Mouse (Mus musculus) testis, adult 2 months (tissue): ENCODE measurements around the gene Aff4. TPM values are rescaled to one million over a fixed set of nuclear protein-coding genes. Genes with fewer than 3 reads are reported as not detected.

Experiments
- H3K27ac ChIP-seq: fragments of 200-500 bp; 2 replicates; pipeline ENCODE4 v1.5.1; 2012; ENCODE audit warnings: low read depth, low read length; ENCODE audit not compliant: control insufficient read depth, insufficient read depth
- H3K27me3 ChIP-seq: fragments of 200-500 bp; 2 replicates; pipeline ENCODE4 v1.6.1; 2012; ENCODE audit warnings: mild to moderate bottlenecking, low read length, moderate library complexity; ENCODE audit not compliant: control insufficient read depth, insufficient read depth
- H3K36me3 ChIP-seq: fragments of 200-500 bp; 2 replicates; pipeline ENCODE4 v1.6.1; 2012; ENCODE audit warnings: mild to moderate bottlenecking, low read length; ENCODE audit not compliant: control insufficient read depth, insufficient read depth
- H3K4me1 ChIP-seq: fragments of 200-500 bp; 2 replicates; pipeline ENCODE4 v1.6.1; 2012; ENCODE audit warnings: low read length; ENCODE audit not compliant: control insufficient read depth, insufficient read depth
- H3K4me3 ChIP-seq: fragments of 200-500 bp; 2 replicates; pipeline ENCODE4 v1.5.1; 2012; ENCODE audit warnings: low read depth, mild to moderate bottlenecking, low read length, moderate library complexity, mixed read lengths; ENCODE audit not compliant: control insufficient read depth
- CTCF ChIP-seq: fragments of 200-500 bp; IDR thresholded peaks from 2 replicates; pipeline ENCODE4 v1.5.1; 2012; ENCODE audit warnings: low read depth, mild to moderate bottlenecking, inconsistent platforms, low read length, moderate library complexity; ENCODE audit not compliant: control insufficient read depth, insufficient read depth, insufficient replicate concordance
- POLR2A ChIP-seq: fragments of 200-500 bp; IDR thresholded peaks from 2 replicates; pipeline ENCODE4 v1.6.1; 2012; ENCODE audit warnings: low read depth, mild to moderate bottlenecking, inconsistent platforms, low read length, moderate library complexity; ENCODE audit not compliant: control insufficient read depth
- polyA plus RNA-seq: library from polyadenylated mRNA; depleted of rRNA; stranded (reverse); fragments of >200 nt; gene quantifications from 2 replicates; pipeline ENCODE4 v1.2.3, GENCODE M21; 2012

Gene Aff4
- polyA plus RNA-seq, 1 experiment = 22.9 TPM

DNA sequence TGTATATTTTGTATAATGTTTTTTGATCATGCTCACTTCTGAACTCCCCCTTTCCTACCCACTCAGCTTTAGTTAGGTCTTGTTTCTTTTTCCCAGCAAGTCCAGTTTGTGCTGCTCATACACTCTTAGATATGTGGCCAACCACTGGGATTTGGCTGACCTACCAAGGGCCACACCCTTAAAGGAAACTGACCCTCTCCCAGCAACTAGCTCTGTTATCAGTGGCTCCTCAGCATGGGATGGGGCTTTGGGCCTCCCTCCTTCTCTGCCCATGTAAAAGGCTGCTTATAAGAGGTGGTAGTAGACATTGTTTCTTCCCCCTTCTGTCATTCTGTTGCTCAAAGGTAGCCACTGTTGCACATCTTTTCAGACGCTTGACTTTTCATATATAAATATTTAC is 28.3 kb downstream of the Aff4 start:
- TF ChIP-seq CTCF (no peak), POLR2A (no peak)
- Histone ChIP-seq H3K36me3 (0 out of 2 replicates have a peak, but pooled peaks cover 1% of the 10 kb centered on the region), H3K27ac (no peak overlapping the region)

GRCm38 (mm10) chr11:53383758-53384428 is 33.3 kb downstream of the Aff4 start:
- no peaks in the 10 kb centered on the region for H3K27me3 ChIP-seq
- H3K27ac ChIP-seq = no peak overlapping the region
- 0 out of 2 replicates have a peak, but pooled peaks cover under 1% of the 10 kb centered on the region for H3K36me3 ChIP-seq
- H3K4me3 ChIP-seq = no peak overlapping the region
- TF ChIP-seq CTCF (no peak), POLR2A (no peak)
- H3K4me1 ChIP-seq = no peaks in the 10 kb centered on the region

More for the DNA sequence above, 28.3 kb downstream of the Aff4 start:
- Histone ChIP-seq H3K4me3 (no peak overlapping the region), H3K27me3 (no peaks in the 10 kb centered on the region), H3K4me1 (no peaks in the 10 kb centered on the region)

- H3K36me3 ChIP-seq = peaks cover 1% of the 10 kb centered on the region; the same call in 1 of the 2 replicates
- TF ChIP-seq POLR2A (no peak), CTCF (no peak)
- no peak overlapping the region for H3K27ac ChIP-seq
- H3K4me3 ChIP-seq = no peak overlapping the region; the same call in 1 of the 2 replicates
- no peaks in the 10 kb centered on the region for H3K27me3 ChIP-seq
- H3K4me1 ChIP-seq = no peaks in the 10 kb centered on the region
Observed at GRCm38 (mm10) chr11:53393856-53394255, 43.2 kb downstream of the Aff4 start.

- peaks cover 3% of the 10 kb centered on the region for H3K36me3 ChIP-seq
- TF ChIP-seq CTCF (no peak), POLR2A (no peak)
- H3K27ac ChIP-seq = no peak overlapping the region
- no peaks in the 10 kb centered on the region for H3K27me3 ChIP-seq
- H3K4me3 ChIP-seq = no peak overlapping the region
- no peaks in the 10 kb centered on the region for H3K4me1 ChIP-seq
Observed at GRCm38 (mm10) chr11:53403638-53404037, 53.0 kb downstream of the Aff4 start.

GRCm38 (mm10) chr11:53411738-53412137 is 61.1 kb downstream of the Aff4 start:
- Histone ChIP-seq H3K4me1 (no peaks in the 10 kb centered on the region), H3K36me3 (peaks cover 1% of the 10 kb centered on the region; the same call in 1 of the 2 replicates), H3K27me3 (no peaks in the 10 kb centered on the region), H3K4me3 (no peak overlapping the region), H3K27ac (no peak overlapping the region)
- TF ChIP-seq CTCF (no peak), POLR2A (no peak)

GRCm38 (mm10) chr11:53413871-53414270 is 63.2 kb downstream of the Aff4 start:
- Histone ChIP-seq H3K27ac (no peak overlapping the region), H3K36me3 (peaks cover 1% of the 10 kb centered on the region; the same call in 1 of the 2 replicates), H3K4me3 (no peak overlapping the region), H3K27me3 (no peaks in the 10 kb centered on the region), H3K4me1 (no peaks in the 10 kb centered on the region)
- TF ChIP-seq CTCF (no peak), POLR2A (no peak)

- H3K4me1 ChIP-seq = no peaks in the 10 kb centered on the region
- no peaks in the 10 kb centered on the region for H3K27me3 ChIP-seq
- no peaks in the 10 kb centered on the region for H3K36me3 ChIP-seq
- TF ChIP-seq CTCF (no peak), POLR2A (no peak)
- no peak overlapping the region for H3K4me3 ChIP-seq
- H3K27ac ChIP-seq = no peak overlapping the region
Observed at GRCm38 (mm10) chr11:53418048-53418447, 67.4 kb downstream of the Aff4 start.
